Mouse (Mus musculus): ENCODE measurements around the gene Xrcc1. TPM values are rescaled to one million over a fixed set of nuclear protein-coding genes. Genes with fewer than 3 reads are reported as not detected.

Gene Xrcc1
- polyA plus RNA-seq, 1 experiment from 2014 or later, result 137 TPM

GRCm38 (mm10) chr7:24546634-24547389 is 723 bp downstream of the Xrcc1 start:
- H3K4me2 ChIP-seq, result peak overlapping the region; percentile 74
- WGBS, result under 1% methylated on average over 57 of the region's 57 CpGs

GRCm38 (mm10) chr7:24547534-24548036 is 1.5 kb downstream of the Xrcc1 start:
- peak overlapping the region; percentile 87 for H3K4me3 ChIP-seq (replicated peaks)
- no peaks in the 10 kb centered on the region for H3K9me3 ChIP-seq (replicated peaks)
- H3K4me1 ChIP-seq, result peaks cover 20% of the 10 kb centered on the region
- H3K27ac ChIP-seq, result peak overlapping the region; percentile 96
- H3K4me2 ChIP-seq, result peak overlapping the region; percentile 74
- 21% methylated on average over 13 of the region's 13 CpGs for WGBS
- peak overlapping the region; percentile 83 for H3K9ac ChIP-seq
- peaks cover 45% of the 10 kb centered on the region for H3K36me3 ChIP-seq
- no peak for ATAC-seq (replicated peaks; ENCODE audit: low FRiP score)
- no peaks in the 10 kb centered on the region for H3K27me3 ChIP-seq

More at GRCm38 (mm10) chr7:24546634-24547389, 723 bp downstream of the Xrcc1 start:
- H3K27ac ChIP-seq, result peak overlapping the region; percentile 96
- peaks cover 37% of the 10 kb centered on the region for H3K36me3 ChIP-seq
- H3K9ac ChIP-seq, result peak overlapping the region; percentile 83
- peak; percentile 99 for ATAC-seq (replicated peaks; ENCODE audit: low FRiP score)
- no peaks in the 10 kb centered on the region for H3K27me3 ChIP-seq
- H3K9me3 ChIP-seq (replicated peaks), result no peaks in the 10 kb centered on the region
- H3K4me3 ChIP-seq (replicated peaks), result peak overlapping the region; percentile 87
- peaks cover 20% of the 10 kb centered on the region for H3K4me1 ChIP-seq

GRCm38 (mm10) chr7:24551985-24552759 is 6.1 kb downstream of the Xrcc1 start:
- peaks cover 85% of the 10 kb centered on the region for H3K36me3 ChIP-seq
- no peak overlapping the region for H3K4me3 ChIP-seq (replicated peaks)
- 72% methylated on average over 12 of the region's 12 CpGs for WGBS
- no peak for ATAC-seq (replicated peaks; ENCODE audit: low FRiP score)
- H3K27me3 ChIP-seq, result no peaks in the 10 kb centered on the region
- H3K4me2 ChIP-seq, result no peak overlapping the region
- H3K9ac ChIP-seq, result no peak overlapping the region
- peaks cover 14% of the 10 kb centered on the region for H3K4me1 ChIP-seq
- H3K9me3 ChIP-seq (replicated peaks), result no peaks in the 10 kb centered on the region; the same call in 1 of the 2 replicates
- no peak overlapping the region for H3K27ac ChIP-seq

GRCm38 (mm10) chr7:24555786-24556185 is 9.7 kb downstream of the Xrcc1 start:
- 0 out of 2 replicates have a peak, but pooled peaks have one; percentile 12 for ATAC-seq (replicated peaks; ENCODE audit: low FRiP score)
- WGBS, result 80% methylated on average over 10 of the region's 10 CpGs

GRCm38 (mm10) chr7:24561450-24561849 is 15.4 kb downstream of the Xrcc1 start:
- Histone ChIP-seq H3K4me2 (no peak overlapping the region), H3K27ac (no peak overlapping the region), H3K9ac (no peak overlapping the region), H3K36me3 (peaks cover 85% of the 10 kb centered on the region), H3K4me3 (replicated peaks) (no peak overlapping the region), H3K27me3 (no peaks in the 10 kb centered on the region), H3K4me1 (peaks cover 7% of the 10 kb centered on the region; the same call in 1 of the 2 replicates), H3K9me3 (replicated peaks) (no peaks in the 10 kb centered on the region)
- no peak for ATAC-seq (replicated peaks; ENCODE audit: low FRiP score)
- 87% methylated on average over 4 of the region's 4 CpGs for WGBS

More at GRCm38 (mm10) chr7:24555786-24556185, 9.7 kb downstream of the Xrcc1 start:
- H3K27ac ChIP-seq, result peak overlapping the region; percentile 14; the same call in 1 of the 2 replicates
- peaks cover 5% of the 10 kb centered on the region; the same call in 1 of the 2 replicates for H3K4me1 ChIP-seq
- no peak overlapping the region for H3K4me2 ChIP-seq
- H3K4me3 ChIP-seq (replicated peaks), result no peak overlapping the region
- H3K27me3 ChIP-seq, result no peaks in the 10 kb centered on the region
- H3K9ac ChIP-seq, result no peak overlapping the region
- peaks cover 92% of the 10 kb centered on the region for H3K36me3 ChIP-seq
- no peaks in the 10 kb centered on the region; the same call in 1 of the 2 replicates for H3K9me3 ChIP-seq (replicated peaks)

- no peak overlapping the region; the same call in 1 of the 2 replicates for H3K27ac ChIP-seq
- H3K9ac ChIP-seq, result no peak overlapping the region
- H3K9me3 ChIP-seq (replicated peaks), result no peaks in the 10 kb centered on the region
- H3K4me3 ChIP-seq (replicated peaks), result no peak overlapping the region
- peak; percentile 19; the same call in 1 of the 2 replicates for ATAC-seq (replicated peaks; ENCODE audit: low FRiP score)
- no peaks in the 10 kb centered on the region for H3K27me3 ChIP-seq
- H3K4me2 ChIP-seq, result no peak overlapping the region
- peaks cover 7% of the 10 kb centered on the region; the same call in 1 of the 2 replicates for H3K4me1 ChIP-seq
- WGBS, result 49% methylated on average over 8 of the region's 8 CpGs
- peaks cover 90% of the 10 kb centered on the region for H3K36me3 ChIP-seq
Observed at GRCm38 (mm10) chr7:24563191-24563836, 17.2 kb downstream of the Xrcc1 start.

- Histone ChIP-seq H3K4me2 (no peak overlapping the region), H3K4me1 (peaks cover 7% of the 10 kb centered on the region; the same call in 1 of the 2 replicates), H3K27me3 (no peaks in the 10 kb centered on the region), H3K9me3 (replicated peaks) (no peaks in the 10 kb centered on the region), H3K9ac (no peak overlapping the region), H3K4me3 (replicated peaks) (no peak overlapping the region), H3K36me3 (peaks cover 90% of the 10 kb centered on the region), H3K27ac (no peak overlapping the region)
- 82% methylated on average over 4 of the region's 4 CpGs for WGBS
- 0 out of 2 replicates have a peak, but pooled peaks have one; percentile 4 for ATAC-seq (replicated peaks; ENCODE audit: low FRiP score)
Observed at GRCm38 (mm10) chr7:24563837-24564206, 17.7 kb downstream of the Xrcc1 start.

- 65% methylated on average over 6 of the region's 6 CpGs for WGBS
- H3K9me3 ChIP-seq (replicated peaks), result no peaks in the 10 kb centered on the region
- peaks cover 7% of the 10 kb centered on the region; the same call in 1 of the 2 replicates for H3K4me1 ChIP-seq
- H3K9ac ChIP-seq, result no peak overlapping the region
- H3K27ac ChIP-seq, result no peak overlapping the region
- no peak overlapping the region for H3K4me3 ChIP-seq (replicated peaks)
- H3K27me3 ChIP-seq, result no peaks in the 10 kb centered on the region
- no peak for ATAC-seq (replicated peaks; ENCODE audit: low FRiP score)
- H3K4me2 ChIP-seq, result no peak overlapping the region
- peaks cover 89% of the 10 kb centered on the region for H3K36me3 ChIP-seq
Observed at GRCm38 (mm10) chr7:24564607-24565265, 18.6 kb downstream of the Xrcc1 start.

- H3K36me3 ChIP-seq, result peaks cover 89% of the 10 kb centered on the region
- no peak for ATAC-seq (replicated peaks; ENCODE audit: low FRiP score)
- H3K4me1 ChIP-seq, result peaks cover 7% of the 10 kb centered on the region; the same call in 1 of the 2 replicates
- no peaks in the 10 kb centered on the region for H3K9me3 ChIP-seq (replicated peaks)
- H3K27ac ChIP-seq, result no peak overlapping the region
- no peak overlapping the region for H3K4me2 ChIP-seq
- no peak overlapping the region for H3K9ac ChIP-seq
- H3K4me3 ChIP-seq (replicated peaks), result no peak overlapping the region
- 89% methylated on average over 11 of the region's 11 CpGs for WGBS
- H3K27me3 ChIP-seq, result no peaks in the 10 kb centered on the region
Observed at GRCm38 (mm10) chr7:24565627-24566026, 19.5 kb downstream of the Xrcc1 start.

GRCm38 (mm10) chr7:24566206-24566605 is 20.1 kb downstream of the Xrcc1 start:
- Histone ChIP-seq H3K9ac (no peak overlapping the region), H3K4me1 (peaks cover 7% of the 10 kb centered on the region; the same call in 1 of the 2 replicates), H3K27me3 (no peaks in the 10 kb centered on the region), H3K4me3 (replicated peaks) (no peak overlapping the region), H3K4me2 (no peak overlapping the region), H3K36me3 (peaks cover 88% of the 10 kb centered on the region), H3K9me3 (replicated peaks) (no peaks in the 10 kb centered on the region), H3K27ac (no peak overlapping the region)
- no peak for ATAC-seq (replicated peaks; ENCODE audit: low FRiP score)
- WGBS, result 92% methylated on average over 9 of the region's 9 CpGs

GRCm38 (mm10) chr7:24568512-24568911 is 22.4 kb downstream of the Xrcc1 start:
- Histone ChIP-seq H3K9me3 (replicated peaks) (no peaks in the 10 kb centered on the region), H3K4me2 (no peak overlapping the region), H3K27me3 (no peaks in the 10 kb centered on the region), H3K9ac (no peak overlapping the region), H3K4me1 (peaks cover 4% of the 10 kb centered on the region; the same call in 1 of the 2 replicates), H3K36me3 (peaks cover 93% of the 10 kb centered on the region), H3K27ac (no peak overlapping the region), H3K4me3 (replicated peaks) (no peak overlapping the region)
- 91% methylated on average over 4 of the region's 4 CpGs for WGBS
- no peak for ATAC-seq (replicated peaks; ENCODE audit: low FRiP score)
